Mouse (Mus musculus) CH12.LX (cell line): Measurements from ENCODE around the gene Pcsk1n.

Experiments used
- CHD2 ChIP-seq: IDR thresholded peaks from 2 replicates; pipeline ENCODE4 v1.6.1; 2011; ENCODE audit warnings: low read length, improper control_type of control experiment
- MAFK ChIP-seq: IDR thresholded peaks from 2 replicates; pipeline ENCODE4 v1.6.1; 2011; ENCODE audit warnings: low read length, improper control_type of control experiment; ENCODE audit not compliant: insufficient replicate concordance

- no peak for TF ChIP-seq MAFK
- no peak for TF ChIP-seq CHD2
Measured at GRCm38 (mm10) chrX:7869826-7870225, 49.8 kb upstream of the Pcsk1n start.
